Mouse (Mus musculus) hindbrain, embryonic 11.5 days (tissue): ENCODE measurements around the gene Clec16a. TPM values are rescaled to one million over a fixed set of nuclear protein-coding genes. Genes with fewer than 3 reads are reported as not detected.

Source experiments
- ATAC-seq: fragments of 200-750 bp; cut with Nextera tagmentation; 2 replicates; pipeline ENCODE4 v1.8.0; 2017; ENCODE audit warnings: mild to moderate bottlenecking, moderate TSS enrichment, moderate library complexity; ENCODE audit not compliant: low FRiP score
- DNase-seq: peaks from one replicate; pipeline ENCODE4 v3.0.0-alpha.2; 2015; ENCODE audit warnings: low spot score
- H3K27ac ChIP-seq: fragments of 300-500 bp; sonication (generic); 2 replicates; pipeline ENCODE4 v1.5.1; 2014; ENCODE audit warnings: mild to moderate bottlenecking, low read depth, low read length
- H3K27me3 ChIP-seq: fragments of 300-500 bp; sonication (generic); 2 replicates; pipeline ENCODE4 v1.6.1; 2014; ENCODE audit warnings: mild to moderate bottlenecking, low read length, moderate library complexity, mixed read lengths; ENCODE audit not compliant: control insufficient read depth, insufficient read depth
- H3K36me3 ChIP-seq: fragments of 300-500 bp; sonication (generic); 2 replicates; pipeline ENCODE4 v1.6.1; 2014; ENCODE audit warnings: mild to moderate bottlenecking, low read length, moderate library complexity, mixed read lengths; ENCODE audit not compliant: control insufficient read depth, insufficient read depth
- H3K4me1 ChIP-seq: fragments of 300-500 bp; sonication (generic); replicated peaks from 2 replicates; pipeline ENCODE4 v1.6.1; 2014; ENCODE audit warnings: low read length, mixed read lengths; ENCODE audit not compliant: control insufficient read depth, insufficient read depth
- H3K4me2 ChIP-seq: fragments of 300-500 bp; sonication (generic); replicated peaks from 2 replicates; pipeline ENCODE4 v1.6.1; 2014; ENCODE audit warnings: mild to moderate bottlenecking, low read depth, low read length
- H3K4me3 ChIP-seq: fragments of 300-500 bp; sonication (generic); 2 replicates; pipeline ENCODE4 v1.5.1; 2014; ENCODE audit warnings: low read depth, low read length
- H3K9ac ChIP-seq: fragments of 300-500 bp; sonication (generic); 2 replicates; pipeline ENCODE4 v1.6.1; 2014; ENCODE audit warnings: low read depth, low read length
- H3K9me3 ChIP-seq: fragments of 300-500 bp; sonication (generic); 2 replicates; pipeline ENCODE4 v1.6.1; 2016; ENCODE audit warnings: low read length; ENCODE audit not compliant: control insufficient read depth
- WGBS: fragments of 180-500 bp; shearing (Covaris S2); extraction: QIAGEN DNeasy Blood & Tissue Kit; methylation state at CpG from one replicate; pipeline ENCODE4 v1.1.7; 2014; 5-methylcytosine and 5-hydroxymethylcytosine counted together
- polyA plus RNA-seq: library from polyadenylated mRNA; unstranded; fragments of >200 nt; fragmentation: Nextera tagmentation; extraction: Ambion mirVana; gene quantifications from 2 replicates; pipeline ENCODE4 v1.2.1, GENCODE M21; 2014

Gene Clec16a
- polyA plus RNA-seq, 1 experiment from 2014 or later, result 55.7 TPM

DNA sequence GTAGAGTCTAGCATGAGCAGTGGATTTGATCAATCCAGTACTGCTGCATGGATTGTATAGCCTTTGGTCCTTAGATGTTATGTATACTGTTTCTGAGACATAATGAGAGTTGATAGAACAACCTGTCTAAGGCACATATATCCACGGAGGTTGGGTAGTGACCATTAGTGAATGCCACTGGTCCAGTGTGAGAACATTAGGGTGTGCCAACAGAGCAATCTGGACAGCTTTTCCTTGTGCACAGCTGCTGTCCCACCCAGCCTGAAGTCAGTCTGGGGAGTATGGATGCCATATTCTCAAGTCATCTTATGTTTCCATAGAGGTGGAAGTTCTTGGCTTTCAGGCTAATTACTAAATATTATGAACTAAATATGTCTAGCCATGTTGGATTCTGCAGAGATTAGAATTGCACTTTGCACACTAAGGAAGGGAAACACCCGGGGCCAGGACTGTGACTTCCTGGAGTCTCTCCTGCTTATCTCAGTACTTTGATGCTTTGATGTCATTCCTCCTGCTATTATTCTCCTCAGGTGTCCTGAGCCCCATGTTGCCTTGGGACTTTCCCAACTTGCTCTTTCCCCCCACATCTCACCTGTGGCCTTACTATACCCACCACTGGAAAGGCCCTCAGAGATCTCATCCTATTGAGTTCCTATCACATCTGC, 36.2 kb downstream of the Clec16a start:
- Histone ChIP-seq H3K27me3 (no peaks in the 10 kb centered on the region), H3K4me3 (no peak overlapping the region)
- 90% methylated on average over 2 of the region's 2 CpGs for WGBS

GRCm38 (mm10) chr16:10585165-10585564, 40.0 kb downstream of the Clec16a start:
- no peaks in the 10 kb centered on the region for H3K36me3 ChIP-seq

More for the DNA sequence above, 36.2 kb downstream of the Clec16a start:
- no peak overlapping the region for H3K4me2 ChIP-seq
- H3K9ac ChIP-seq, result no peak overlapping the region
- no peak for ATAC-seq
- no peak for DNase-seq
- no peak overlapping the region for H3K27ac ChIP-seq
- H3K4me1 ChIP-seq, result no peaks in the 10 kb centered on the region
- H3K36me3 ChIP-seq, result no peaks in the 10 kb centered on the region
- no peaks in the 10 kb centered on the region for H3K9me3 ChIP-seq

DNA sequence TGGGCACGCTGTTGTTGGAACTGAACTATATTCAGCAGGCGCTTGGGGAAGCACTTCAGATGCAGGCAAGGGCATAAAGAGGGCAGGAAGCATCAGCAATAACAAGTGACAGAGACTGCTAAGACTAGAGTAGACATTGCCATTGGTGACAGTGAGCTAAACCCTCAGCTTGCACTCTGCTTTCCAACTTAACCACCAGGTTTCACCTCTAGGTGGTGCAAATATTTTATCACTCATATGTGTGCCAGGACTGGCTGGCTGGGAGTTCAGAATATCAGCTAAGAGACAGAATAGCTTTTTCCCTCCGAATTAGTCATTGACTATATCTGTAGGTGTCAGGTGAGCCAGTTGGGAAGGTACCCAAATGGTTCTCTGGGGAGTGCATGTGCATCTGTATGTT, 41.4 kb downstream of the Clec16a start:
- DNase-seq, result no peak
- no peak overlapping the region for H3K9ac ChIP-seq
- 89% methylated on average over 3 of the region's 3 CpGs for WGBS

More at GRCm38 (mm10) chr16:10585165-10585564, 40.0 kb downstream of the Clec16a start:
- H3K9ac ChIP-seq, result no peak overlapping the region
- no peaks in the 10 kb centered on the region for H3K4me1 ChIP-seq
- H3K27ac ChIP-seq, result no peak overlapping the region
- H3K9me3 ChIP-seq, result no peaks in the 10 kb centered on the region
- no peak for DNase-seq
- H3K4me2 ChIP-seq, result no peak overlapping the region
- H3K27me3 ChIP-seq, result no peaks in the 10 kb centered on the region
- no peak for ATAC-seq
- 78% methylated on average over 1 of the region's 1 CpGs for WGBS
- H3K4me3 ChIP-seq, result no peak overlapping the region

GRCm38 (mm10) chr16:10599888-10600740, 55.0 kb downstream of the Clec16a start:
- Histone ChIP-seq H3K4me3 (no peak overlapping the region), H3K9ac (no peak overlapping the region), H3K9me3 (no peaks in the 10 kb centered on the region), H3K27ac (no peak overlapping the region), H3K36me3 (no peaks in the 10 kb centered on the region), H3K4me1 (no peaks in the 10 kb centered on the region), H3K27me3 (no peaks in the 10 kb centered on the region), H3K4me2 (no peak overlapping the region)
- 69% methylated on average over 5 of the region's 5 CpGs for WGBS
- ATAC-seq (peak; percentile 69; the same call in 1 of the 2 replicates), DNase-seq (peak; percentile 13)

More for the DNA sequence above, 41.4 kb downstream of the Clec16a start:
- no peak overlapping the region for H3K27ac ChIP-seq
- H3K9me3 ChIP-seq, result no peaks in the 10 kb centered on the region
- H3K36me3 ChIP-seq, result no peaks in the 10 kb centered on the region
- H3K4me2 ChIP-seq, result no peak overlapping the region
- H3K27me3 ChIP-seq, result no peaks in the 10 kb centered on the region
- no peaks in the 10 kb centered on the region for H3K4me1 ChIP-seq
- no peak for ATAC-seq
- no peak overlapping the region for H3K4me3 ChIP-seq

DNA sequence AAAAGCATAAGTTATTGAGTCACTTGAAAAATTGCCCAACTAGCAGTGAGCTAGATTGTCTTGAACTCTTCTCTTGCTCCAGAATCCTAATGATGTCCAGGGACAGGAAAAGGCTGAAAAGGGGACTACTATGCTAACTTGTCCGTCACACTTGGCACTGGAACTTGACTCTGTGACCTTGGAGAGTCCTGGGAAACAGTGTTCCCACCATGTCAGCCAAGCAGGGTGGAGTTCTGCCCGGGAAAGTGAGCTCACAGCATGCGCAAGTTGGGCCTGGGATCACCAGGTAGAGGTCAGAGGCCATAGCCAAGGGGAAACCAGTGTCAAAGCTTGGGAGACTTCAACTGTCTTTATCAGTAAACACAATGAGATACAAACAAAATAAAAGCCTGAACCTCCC, 62.7 kb downstream of the Clec16a start:
- Histone ChIP-seq H3K27ac (no peak overlapping the region), H3K9me3 (no peaks in the 10 kb centered on the region), H3K4me1 (no peaks in the 10 kb centered on the region), H3K4me3 (no peak overlapping the region), H3K4me2 (no peak overlapping the region), H3K36me3 (no peaks in the 10 kb centered on the region), H3K9ac (no peak overlapping the region), H3K27me3 (no peaks in the 10 kb centered on the region)
- DNase-seq, result no peak
- 77% methylated on average over 3 of the region's 3 CpGs for WGBS
- ATAC-seq, result no peak

DNA sequence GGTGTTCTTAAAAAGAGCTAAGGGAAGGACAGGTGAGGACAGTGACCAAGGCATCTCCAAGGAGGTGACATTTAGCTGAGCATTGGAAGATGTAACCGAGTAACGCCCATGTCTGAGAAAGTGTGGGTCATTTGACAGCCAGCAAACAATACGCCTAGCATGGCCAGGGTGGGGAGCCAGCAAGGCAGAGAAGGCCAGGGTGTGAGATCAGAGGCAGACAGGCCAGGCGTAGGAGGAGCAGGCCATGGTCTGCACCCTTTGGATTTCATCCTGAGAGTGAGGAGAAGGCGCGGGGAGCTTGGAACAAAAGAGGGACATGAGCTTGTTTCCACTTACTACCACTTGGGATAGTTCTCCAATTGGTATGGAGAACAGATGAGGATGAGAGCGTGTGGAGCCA, 64.8 kb downstream of the Clec16a start:
- ATAC-seq (no peak), DNase-seq (no peak)
- 90% methylated on average over 7 of the region's 7 CpGs for WGBS
- Histone ChIP-seq H3K27me3 (no peaks in the 10 kb centered on the region), H3K36me3 (no peaks in the 10 kb centered on the region), H3K9ac (no peak overlapping the region), H3K9me3 (no peaks in the 10 kb centered on the region), H3K4me3 (no peak overlapping the region), H3K4me2 (no peak overlapping the region), H3K27ac (no peak overlapping the region), H3K4me1 (no peaks in the 10 kb centered on the region)

DNA sequence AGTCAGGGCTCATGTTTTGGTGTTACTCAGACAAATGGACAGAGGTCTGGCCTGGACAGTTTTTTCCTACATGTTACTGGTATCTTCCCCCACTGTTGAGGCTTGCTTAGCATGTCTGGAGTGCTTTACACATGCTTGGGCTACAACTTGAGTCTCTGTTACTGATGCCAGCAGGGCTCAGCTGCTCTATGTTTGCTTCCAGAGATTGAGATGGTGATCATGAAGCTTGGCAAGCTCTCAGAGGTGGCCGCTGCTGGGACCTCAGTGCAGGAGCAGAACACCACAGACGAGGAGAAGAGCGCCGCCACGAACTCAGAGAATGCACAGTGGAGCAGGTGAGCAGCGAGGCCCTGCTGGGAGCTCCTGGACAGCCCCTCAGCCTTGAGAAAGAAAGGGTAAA, 65.7 kb downstream of the Clec16a start:
- no peak overlapping the region for H3K4me3 ChIP-seq
- no peak overlapping the region for H3K4me2 ChIP-seq
- WGBS, result 88% methylated on average over 6 of the region's 6 CpGs

DNA sequence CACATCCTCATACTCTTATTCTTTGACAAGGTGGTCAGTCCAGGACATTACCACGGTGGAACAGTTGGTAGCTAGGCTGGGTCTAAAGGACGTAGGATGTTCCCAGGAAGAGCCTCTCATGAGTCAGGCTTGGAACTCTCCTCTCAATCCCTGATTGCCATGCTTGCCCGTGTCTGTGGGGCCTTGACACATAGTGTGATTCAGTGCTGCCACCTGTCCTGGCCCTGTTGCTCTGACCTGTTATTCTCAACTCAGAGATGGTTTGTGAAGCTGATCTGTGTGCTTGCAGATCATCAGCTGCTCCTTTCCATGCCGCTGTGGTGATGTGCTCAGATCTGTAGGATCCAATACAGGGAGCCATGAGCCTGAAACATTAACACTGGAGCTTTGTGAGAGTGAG, 66.2 kb downstream of the Clec16a start:
- Histone ChIP-seq H3K9ac (no peak overlapping the region), H3K4me2 (no peak overlapping the region), H3K9me3 (no peaks in the 10 kb centered on the region), H3K4me1 (no peaks in the 10 kb centered on the region), H3K4me3 (no peak overlapping the region), H3K27me3 (no peaks in the 10 kb centered on the region), H3K36me3 (no peaks in the 10 kb centered on the region), H3K27ac (no peak overlapping the region)
- ATAC-seq (no peak), DNase-seq (no peak)
- WGBS, result 84% methylated on average over 4 of the region's 4 CpGs

More for the DNA sequence above, 65.7 kb downstream of the Clec16a start:
- Histone ChIP-seq H3K27ac (no peak overlapping the region), H3K4me1 (no peaks in the 10 kb centered on the region), H3K9me3 (no peaks in the 10 kb centered on the region), H3K36me3 (no peaks in the 10 kb centered on the region), H3K27me3 (no peaks in the 10 kb centered on the region), H3K9ac (no peak overlapping the region)
- no peak for ATAC-seq
- no peak for DNase-seq

- WGBS, result 95% methylated on average over 2 of the region's 2 CpGs
- H3K36me3 ChIP-seq, result no peaks in the 10 kb centered on the region
These were observed 68.9 kb downstream of the Clec16a start for GRCm38 (mm10) chr16:10613996-10614395.

More at GRCm38 (mm10) chr16:10613996-10614395, 68.9 kb downstream of the Clec16a start:
- Histone ChIP-seq H3K9me3 (no peaks in the 10 kb centered on the region), H3K27ac (no peak overlapping the region), H3K4me1 (no peaks in the 10 kb centered on the region), H3K4me2 (no peak overlapping the region), H3K9ac (no peak overlapping the region), H3K4me3 (no peak overlapping the region), H3K27me3 (no peaks in the 10 kb centered on the region)
- DNase-seq (no peak), ATAC-seq (no peak)
